Mouse (Mus musculus): ENCODE measurements at regions not wholly inside any gene's neighbourhood (a gene's known extent, or its start where the extent isn't known, plus 50 kb on each side); places are given as distances from the start of the nearest gene placed in this dataset.

GRCm38 (mm10) chr13:97309411-97309810 is 68.5 kb downstream of the Enc1 start:
- peak; percentile 83 for DNase-seq (ENCODE audit: low spot score)

- DNase-seq (ENCODE audit: low spot score): no peak
Observed at GRCm38 (mm10) chr13:97308431-97308830, 67.5 kb downstream of the Enc1 start.
